Mouse (Mus musculus) limb, embryonic 11.5 days (tissue): Measurements from ENCODE around the gene Nsun3. TPM values are rescaled to one million over a fixed set of nuclear protein-coding genes. Genes with fewer than 3 reads are reported as not detected.
"Not testable (repeated sequence)": the region's sequence is repeated elsewhere in the genome, so short reads cannot be mapped to it uniquely, and the experiment has no call there.

Experiments used
- ATAC-seq: fragments of 200-750 bp; cut with Nextera tagmentation; 2 replicates; pipeline ENCODE4 v1.8.0; 2017; ENCODE audit warnings: low read depth; ENCODE audit not compliant: insufficient number of reproducible peaks, low FRiP score, low TSS enrichment
- DNase-seq: peaks from one replicate; pipeline ENCODE4 v3.0.0-alpha.2; 2015; ENCODE audit warnings: low spot score
- H3K27ac ChIP-seq: fragments of 300-500 bp; sonication (generic); replicated peaks from 2 replicates; pipeline ENCODE4 v1.5.1; 2014; ENCODE audit warnings: low read depth, mild to moderate bottlenecking, low read length
- H3K27me3 ChIP-seq: fragments of 300-500 bp; sonication (generic); 2 replicates; pipeline ENCODE4 v1.6.1; 2014; ENCODE audit warnings: mild to moderate bottlenecking, low read length, mixed read lengths; ENCODE audit not compliant: control insufficient read depth, insufficient read depth
- H3K36me3 ChIP-seq: fragments of 300-500 bp; sonication (generic); 2 replicates; pipeline ENCODE4 v1.6.1; 2014; ENCODE audit warnings: mild to moderate bottlenecking, low read length, moderate library complexity, mixed read lengths; ENCODE audit not compliant: control insufficient read depth, insufficient read depth
- H3K4me1 ChIP-seq: fragments of 300-500 bp; sonication (generic); 2 replicates; pipeline ENCODE4 v1.6.1; 2014; ENCODE audit warnings: low read length, mixed read lengths; ENCODE audit not compliant: control insufficient read depth, insufficient read depth
- H3K4me2 ChIP-seq: fragments of 300-500 bp; sonication (generic); 2 replicates; pipeline ENCODE4 v1.6.1; 2014; ENCODE audit warnings: low read depth, mild to moderate bottlenecking, moderate library complexity; ENCODE audit not compliant: severe bottlenecking
- H3K4me3 ChIP-seq: fragments of 300-500 bp; sonication (generic); 2 replicates; pipeline ENCODE4 v1.5.1; 2014; ENCODE audit warnings: low read depth, low read length
- H3K9ac ChIP-seq: fragments of 300-500 bp; sonication (generic); 2 replicates; pipeline ENCODE4 v1.6.1; 2014; ENCODE audit warnings: mild to moderate bottlenecking, low read length
- H3K9me3 ChIP-seq: fragments of 300-500 bp; sonication (generic); 2 replicates; pipeline ENCODE4 v1.6.1; 2016; ENCODE audit warnings: low read length; ENCODE audit not compliant: control insufficient read depth
- WGBS: fragments of 180-500 bp; shearing (Covaris S2); extraction: QIAGEN DNeasy Blood & Tissue Kit; methylation state at CpG from one replicate; pipeline ENCODE4 v1.1.7; 2014; 5-methylcytosine and 5-hydroxymethylcytosine counted together
- microRNA-seq: library from miRNA; unstranded; fragments of <30 nt; microRNA quantifications from one replicate; pipeline ENCODE4, GENCODE M21; 2016
- polyA plus RNA-seq: library from polyadenylated mRNA; unstranded; fragments of >200 nt; fragmentation: Nextera tagmentation; extraction: Ambion mirVana; gene quantifications from 2 replicates; pipeline ENCODE4 v1.2.1, GENCODE M21; 2014

The Nsun3 gene
- polyA plus RNA-seq, 1 experiment from 2014 or later: 8.3 TPM

- Histone ChIP-seq H3K27me3 (no peaks in the 10 kb centered on the region), H3K4me3 (no peak overlapping the region), H3K27ac (no peak overlapping the region), H3K4me1 (no peaks in the 10 kb centered on the region), H3K4me2 (no peak overlapping the region), H3K9ac (no peak overlapping the region), H3K9me3 (no peaks in the 10 kb centered on the region), H3K36me3 (no peaks in the 10 kb centered on the region)
- no peak for DNase-seq
- no peak for ATAC-seq
- WGBS: 77% methylated on average over 4 of the region's 4 CpGs
Measured at GRCm38 (mm10) chr16:62730291-62730690, 56.3 kb downstream of the Nsun3 start.

- H3K4me3 ChIP-seq: no peak overlapping the region
- no peak overlapping the region for H3K9ac ChIP-seq
- no peaks in the 10 kb centered on the region for H3K4me1 ChIP-seq
- 80% methylated on average over 3 of the region's 3 CpGs for WGBS
- no peaks in the 10 kb centered on the region for H3K27me3 ChIP-seq
- no peaks in the 10 kb centered on the region for H3K36me3 ChIP-seq
- DNase-seq (no peak), ATAC-seq (no peak)
- H3K27ac ChIP-seq: no peak overlapping the region
- no peak overlapping the region for H3K4me2 ChIP-seq
- no peaks in the 10 kb centered on the region for H3K9me3 ChIP-seq
Measured at GRCm38 (mm10) chr16:62729846-62730245, 56.8 kb downstream of the Nsun3 start.

- not testable (repeated sequence) for H3K9ac ChIP-seq, H3K4me3 ChIP-seq, H3K9me3 ChIP-seq, ATAC-seq, H3K27me3 ChIP-seq, H3K36me3 ChIP-seq, H3K4me1 ChIP-seq, H3K27ac ChIP-seq, DNase-seq, H3K4me2 ChIP-seq
- 93% methylated on average over 9 of the region's 11 CpGs for WGBS
Measured at GRCm38 (mm10) chr16:62718255-62718654, 68.4 kb downstream of the Nsun3 start.

GRCm38 (mm10) chr16:62690436-62690835, 96.2 kb downstream of the Nsun3 start:
- Histone ChIP-seq H3K27ac (no peak overlapping the region), H3K4me1 (no peaks in the 10 kb centered on the region), H3K4me2 (no peak overlapping the region), H3K27me3 (no peaks in the 10 kb centered on the region), H3K9me3 (no peaks in the 10 kb centered on the region), H3K36me3 (no peaks in the 10 kb centered on the region), H3K9ac (no peak overlapping the region), H3K4me3 (no peak overlapping the region)
- no peak for DNase-seq
- no peak for ATAC-seq
- 54% methylated on average over 8 of the region's 8 CpGs for WGBS

- no peak overlapping the region for H3K9ac ChIP-seq
- H3K9me3 ChIP-seq: no peaks in the 10 kb centered on the region
- DNase-seq: no peak
- WGBS: 68% methylated on average over 2 of the region's 2 CpGs
- H3K27ac ChIP-seq: no peak overlapping the region
- no peak for ATAC-seq
- no peaks in the 10 kb centered on the region for H3K4me1 ChIP-seq
- H3K4me3 ChIP-seq: no peak overlapping the region
- H3K36me3 ChIP-seq: no peaks in the 10 kb centered on the region
- H3K4me2 ChIP-seq: no peak overlapping the region
- no peaks in the 10 kb centered on the region for H3K27me3 ChIP-seq
Measured at GRCm38 (mm10) chr16:62686073-62686472, 100.5 kb downstream of the Nsun3 start.

- no peak overlapping the region for H3K4me2 ChIP-seq
- ATAC-seq: no peak
- H3K27me3 ChIP-seq: no peaks in the 10 kb centered on the region
- H3K9me3 ChIP-seq: no peaks in the 10 kb centered on the region
- no peaks in the 10 kb centered on the region for H3K4me1 ChIP-seq
- no peak overlapping the region for H3K9ac ChIP-seq
- no peak overlapping the region for H3K27ac ChIP-seq
- no peak overlapping the region for H3K4me3 ChIP-seq
- no peaks in the 10 kb centered on the region for H3K36me3 ChIP-seq
- no peak for DNase-seq
- WGBS: 78% methylated on average over 4 of the region's 4 CpGs
Measured at GRCm38 (mm10) chr16:62685494-62685893, 101.1 kb downstream of the Nsun3 start.

Small RNA genes within 50 kb of the gene (microRNA-seq; reads per million reads assigned to microRNA genes)
- not detected for gene Gm25986

Other genes starting within 250 kb of the Nsun3 start
- 0.21 and 0.34 TPM in 2 replicates for gene Stx19, start 27.9 kb upstream of the Nsun3 start, polyA plus RNA-seq
- 19.5 and 21.6 TPM in 2 replicates for gene Arl13b, start 60.2 kb upstream of the Nsun3 start, polyA plus RNA-seq
- 16.6 and 17.3 TPM in 2 replicates for gene Pros1, start 67.5 kb upstream of the Nsun3 start, polyA plus RNA-seq